Mouse (Mus musculus): ENCODE data around the gene Dennd1a. TPM values are rescaled to one million over a fixed set of nuclear protein-coding genes. Genes with fewer than 3 reads are reported as not detected.

Gene Dennd1a
- polyA plus RNA-seq, 1 experiment from 2014 or later: 13.9 TPM

- Histone ChIP-seq H3K4me3 (ENCODE audit: low read depth, low read length) (no peak overlapping the region), H3K27ac (ENCODE audit: low read depth, low read length) (no peak overlapping the region), H3K9me3 (replicated peaks; ENCODE audit: control insufficient read depth, low read length) (no peaks in the 10 kb centered on the region), H3K9ac (ENCODE audit: low read length) (no peak overlapping the region), H3K36me3 (ENCODE audit: control insufficient read depth, insufficient read depth, low read length) (no peaks in the 10 kb centered on the region; the same call in 1 of the 2 replicates), H3K4me2 (ENCODE audit: low read length) (no peak overlapping the region), H3K27me3 (replicated peaks; ENCODE audit: control insufficient read depth, insufficient read depth, low read length) (no peaks in the 10 kb centered on the region), H3K4me1 (ENCODE audit: control insufficient read depth, insufficient read depth, low read length) (no peaks in the 10 kb centered on the region)
- no peak for ATAC-seq
- no peak for DNase-seq (ENCODE audit: low spot score)
- 94% methylated on average over 1 of the region's 1 CpGs for WGBS
These were observed 436.6 kb downstream of the Dennd1a start for GRCm38 (mm10) chr2:37850626-37851025.

GRCm38 (mm10) chr2:37849357-37849756 lies 437.8 kb downstream of the Dennd1a start:
- H3K4me3 ChIP-seq (ENCODE audit: low read depth, low read length): no peak overlapping the region
- DNase-seq (ENCODE audit: low spot score) (no peak), ATAC-seq (no peak)
- H3K4me2 ChIP-seq (ENCODE audit: low read length): no peak overlapping the region
- 89% methylated on average over 3 of the region's 3 CpGs for WGBS
- H3K27me3 ChIP-seq (replicated peaks; ENCODE audit: control insufficient read depth, insufficient read depth, low read length): no peaks in the 10 kb centered on the region
- H3K4me1 ChIP-seq (ENCODE audit: control insufficient read depth, insufficient read depth, low read length): peaks cover 3% of the 10 kb centered on the region; the same call in 1 of the 2 replicates
- no peaks in the 10 kb centered on the region for H3K9me3 ChIP-seq (replicated peaks; ENCODE audit: control insufficient read depth, low read length)
- no peak overlapping the region for H3K9ac ChIP-seq (ENCODE audit: low read length)
- peaks cover 3% of the 10 kb centered on the region for H3K36me3 ChIP-seq (ENCODE audit: control insufficient read depth, insufficient read depth, low read length)
- H3K27ac ChIP-seq (ENCODE audit: low read depth, low read length): no peak overlapping the region

GRCm38 (mm10) chr2:37842719-37843118 lies 444.5 kb downstream of the Dennd1a start:
- Histone ChIP-seq H3K36me3 (ENCODE audit: control insufficient read depth, insufficient read depth, low read length) (peaks cover 6% of the 10 kb centered on the region; the same call in 1 of the 2 replicates), H3K9me3 (replicated peaks; ENCODE audit: control insufficient read depth, low read length) (no peaks in the 10 kb centered on the region), H3K4me3 (ENCODE audit: low read depth, low read length) (no peak overlapping the region), H3K4me2 (ENCODE audit: low read length) (0 out of 2 replicates have a peak overlapping the region, but pooled peaks have one; percentile 6), H3K27ac (ENCODE audit: low read depth, low read length) (peak overlapping the region; percentile 90), H3K9ac (ENCODE audit: low read length) (peak overlapping the region; percentile 33; the same call in 1 of the 2 replicates), H3K27me3 (replicated peaks; ENCODE audit: control insufficient read depth, insufficient read depth, low read length) (no peaks in the 10 kb centered on the region), H3K4me1 (ENCODE audit: control insufficient read depth, insufficient read depth, low read length) (peaks cover 24% of the 10 kb centered on the region)
- DNase-seq (ENCODE audit: low spot score) (peak; percentile 72), ATAC-seq (peak; percentile 81)
- 9% methylated on average over 4 of the region's 4 CpGs for WGBS

- no peaks in the 10 kb centered on the region for H3K27me3 ChIP-seq (replicated peaks; ENCODE audit: control insufficient read depth, insufficient read depth, low read length)
- H3K27ac ChIP-seq (ENCODE audit: low read depth, low read length): peak overlapping the region; percentile 90
- peak; percentile 95 for ATAC-seq
- 1% methylated on average over 7 of the region's 7 CpGs for WGBS
- no peaks in the 10 kb centered on the region for H3K9me3 ChIP-seq (replicated peaks; ENCODE audit: control insufficient read depth, low read length)
- H3K36me3 ChIP-seq (ENCODE audit: control insufficient read depth, insufficient read depth, low read length): peaks cover 10% of the 10 kb centered on the region; the same call in 1 of the 2 replicates
- 0 out of 2 replicates have a peak overlapping the region, but pooled peaks have one; percentile 6 for H3K4me2 ChIP-seq (ENCODE audit: low read length)
- H3K9ac ChIP-seq (ENCODE audit: low read length): 0 out of 2 replicates have a peak overlapping the region, but pooled peaks have one; percentile 33
- DNase-seq (ENCODE audit: low spot score): peak; percentile 92
- no peak overlapping the region for H3K4me3 ChIP-seq (ENCODE audit: low read depth, low read length)
- peaks cover 24% of the 10 kb centered on the region for H3K4me1 ChIP-seq (ENCODE audit: control insufficient read depth, insufficient read depth, low read length)
These were observed 445.0 kb downstream of the Dennd1a start for GRCm38 (mm10) chr2:37842151-37842569.

GRCm38 (mm10) chr2:37839922-37840321 lies 447.3 kb downstream of the Dennd1a start:
- ATAC-seq (no peak), DNase-seq (ENCODE audit: low spot score) (no peak)
- Histone ChIP-seq H3K4me3 (ENCODE audit: low read depth, low read length) (no peak overlapping the region), H3K36me3 (ENCODE audit: control insufficient read depth, insufficient read depth, low read length) (peaks cover 11% of the 10 kb centered on the region; the same call in 1 of the 2 replicates), H3K27ac (ENCODE audit: low read depth, low read length) (no peak overlapping the region), H3K27me3 (replicated peaks; ENCODE audit: control insufficient read depth, insufficient read depth, low read length) (no peaks in the 10 kb centered on the region), H3K4me2 (ENCODE audit: low read length) (no peak overlapping the region), H3K9me3 (replicated peaks; ENCODE audit: control insufficient read depth, low read length) (no peaks in the 10 kb centered on the region), H3K9ac (ENCODE audit: low read length) (no peak overlapping the region), H3K4me1 (ENCODE audit: control insufficient read depth, insufficient read depth, low read length) (peaks cover 24% of the 10 kb centered on the region)

GRCm38 (mm10) chr2:37838202-37838984 lies 448.8 kb downstream of the Dennd1a start:
- 89% methylated on average over 7 of the region's 7 CpGs for WGBS
- Histone ChIP-seq H3K9me3 (replicated peaks; ENCODE audit: control insufficient read depth, low read length) (no peaks in the 10 kb centered on the region), H3K36me3 (ENCODE audit: control insufficient read depth, insufficient read depth, low read length) (peaks cover 7% of the 10 kb centered on the region; the same call in 1 of the 2 replicates), H3K4me2 (ENCODE audit: low read length) (no peak overlapping the region), H3K27me3 (replicated peaks; ENCODE audit: control insufficient read depth, insufficient read depth, low read length) (no peaks in the 10 kb centered on the region), H3K9ac (ENCODE audit: low read length) (no peak overlapping the region), H3K4me1 (ENCODE audit: control insufficient read depth, insufficient read depth, low read length) (peaks cover 20% of the 10 kb centered on the region), H3K27ac (ENCODE audit: low read depth, low read length) (no peak overlapping the region), H3K4me3 (ENCODE audit: low read depth, low read length) (no peak overlapping the region)
- no peak for DNase-seq (ENCODE audit: low spot score)
- ATAC-seq: no peak

GRCm38 (mm10) chr2:37837542-37837941 lies 449.6 kb downstream of the Dennd1a start:
- no peak for ATAC-seq
- DNase-seq (ENCODE audit: low spot score): no peak
- 97% methylated on average over 3 of the region's 3 CpGs for WGBS
- Histone ChIP-seq H3K4me2 (ENCODE audit: low read length) (no peak overlapping the region), H3K27ac (ENCODE audit: low read depth, low read length) (no peak overlapping the region), H3K4me3 (ENCODE audit: low read depth, low read length) (no peak overlapping the region), H3K9me3 (replicated peaks; ENCODE audit: control insufficient read depth, low read length) (no peaks in the 10 kb centered on the region), H3K9ac (ENCODE audit: low read length) (no peak overlapping the region), H3K4me1 (ENCODE audit: control insufficient read depth, insufficient read depth, low read length) (peaks cover 16% of the 10 kb centered on the region), H3K27me3 (replicated peaks; ENCODE audit: control insufficient read depth, insufficient read depth, low read length) (no peaks in the 10 kb centered on the region), H3K36me3 (ENCODE audit: control insufficient read depth, insufficient read depth, low read length) (peaks cover 7% of the 10 kb centered on the region; the same call in 1 of the 2 replicates)

- no peak overlapping the region for H3K9ac ChIP-seq (ENCODE audit: low read length)
- ATAC-seq: no peak
- peaks cover 7% of the 10 kb centered on the region; the same call in 1 of the 2 replicates for H3K36me3 ChIP-seq (ENCODE audit: control insufficient read depth, insufficient read depth, low read length)
- no peaks in the 10 kb centered on the region for H3K9me3 ChIP-seq (replicated peaks; ENCODE audit: control insufficient read depth, low read length)
- no peak overlapping the region for H3K27ac ChIP-seq (ENCODE audit: low read depth, low read length)
- no peak for DNase-seq (ENCODE audit: low spot score)
- H3K4me1 ChIP-seq (ENCODE audit: control insufficient read depth, insufficient read depth, low read length): peaks cover 16% of the 10 kb centered on the region
- no peak overlapping the region for H3K4me3 ChIP-seq (ENCODE audit: low read depth, low read length)
- H3K27me3 ChIP-seq (replicated peaks; ENCODE audit: control insufficient read depth, insufficient read depth, low read length): no peaks in the 10 kb centered on the region
- 93% methylated on average over 3 of the region's 3 CpGs for WGBS
- no peak overlapping the region for H3K4me2 ChIP-seq (ENCODE audit: low read length)
These were observed 450.3 kb downstream of the Dennd1a start for GRCm38 (mm10) chr2:37836926-37837325.

- no peak overlapping the region for H3K9ac ChIP-seq (ENCODE audit: low read length)
- ATAC-seq: no peak
- WGBS: 36% methylated on average over 10 of the region's 10 CpGs
These were observed 454.9 kb downstream of the Dennd1a start for GRCm38 (mm10) chr2:37832253-37832652.

More at GRCm38 (mm10) chr2:37832253-37832652, 454.9 kb downstream of the Dennd1a start:
- Histone ChIP-seq H3K4me3 (ENCODE audit: low read depth, low read length) (no peak overlapping the region), H3K4me1 (ENCODE audit: control insufficient read depth, insufficient read depth, low read length) (peaks cover 33% of the 10 kb centered on the region), H3K27me3 (replicated peaks; ENCODE audit: control insufficient read depth, insufficient read depth, low read length) (no peaks in the 10 kb centered on the region), H3K4me2 (ENCODE audit: low read length) (no peak overlapping the region), H3K27ac (ENCODE audit: low read depth, low read length) (0 out of 2 replicates have a peak overlapping the region, but pooled peaks have one; percentile 23), H3K9me3 (replicated peaks; ENCODE audit: control insufficient read depth, low read length) (no peaks in the 10 kb centered on the region), H3K36me3 (ENCODE audit: control insufficient read depth, insufficient read depth, low read length) (peaks cover 1% of the 10 kb centered on the region; the same call in 1 of the 2 replicates)
- DNase-seq (ENCODE audit: low spot score): no peak
